Mouse (Mus musculus): ENCODE measurements at regions not wholly inside any gene's neighbourhood (a gene's known extent, or its start where the extent isn't known, plus 50 kb on each side); places are given as distances from the start of the nearest gene placed in this dataset.

DNA sequence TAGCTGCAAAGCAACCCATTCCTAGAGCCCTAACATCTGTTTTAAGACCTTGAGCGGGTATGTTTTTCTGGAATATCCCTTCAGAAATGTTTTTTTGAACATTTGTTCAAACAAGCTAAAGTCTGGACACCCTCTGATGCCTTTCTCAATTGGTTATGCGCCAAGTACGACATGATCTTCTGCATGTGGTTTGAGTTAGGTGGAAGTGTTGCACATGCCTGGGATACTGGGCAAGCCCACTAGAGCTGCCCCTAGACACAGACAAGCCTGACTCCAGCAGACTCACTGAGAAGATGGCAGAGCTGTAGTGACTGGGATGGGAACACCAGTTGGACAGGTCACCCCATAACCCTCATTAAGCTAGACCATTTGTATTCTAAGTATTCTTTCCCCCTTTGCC lies 153.2 kb upstream of the Cypt2 start:
- no peak for DNase-seq (ENCODE audit: low spot score)

GRCm38 (mm10) chrX:105366284-105366683 lies 133.3 kb upstream of the Cypt2 start:
- DNase-seq (ENCODE audit: low spot score): no peak

DNA sequence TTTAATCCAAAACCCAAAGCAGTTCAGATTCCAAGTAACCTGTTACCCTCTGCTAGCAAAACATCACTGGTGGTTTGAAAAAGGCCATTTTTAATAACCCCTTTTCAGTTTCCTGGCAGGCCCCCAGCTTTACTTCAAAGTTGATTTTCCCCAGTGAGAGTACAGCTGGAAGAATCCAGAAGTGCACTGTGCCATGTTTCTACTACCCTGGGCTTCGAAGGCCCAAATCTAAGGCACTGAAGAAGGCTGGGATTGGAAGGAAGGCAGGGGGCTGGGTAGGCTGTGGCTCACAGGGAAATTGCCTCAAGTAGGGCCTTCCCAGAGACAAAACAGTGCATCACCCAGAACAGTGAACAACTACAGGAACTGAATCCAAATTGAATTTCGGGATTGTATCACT lies 131.6 kb upstream of the Cypt2 start:
- no peak for DNase-seq (ENCODE audit: low spot score)

GRCm38 (mm10) chrX:105390506-105390905 lies 109.1 kb upstream of the Cypt2 start:
- DNase-seq (ENCODE audit: low spot score): no peak

DNA sequence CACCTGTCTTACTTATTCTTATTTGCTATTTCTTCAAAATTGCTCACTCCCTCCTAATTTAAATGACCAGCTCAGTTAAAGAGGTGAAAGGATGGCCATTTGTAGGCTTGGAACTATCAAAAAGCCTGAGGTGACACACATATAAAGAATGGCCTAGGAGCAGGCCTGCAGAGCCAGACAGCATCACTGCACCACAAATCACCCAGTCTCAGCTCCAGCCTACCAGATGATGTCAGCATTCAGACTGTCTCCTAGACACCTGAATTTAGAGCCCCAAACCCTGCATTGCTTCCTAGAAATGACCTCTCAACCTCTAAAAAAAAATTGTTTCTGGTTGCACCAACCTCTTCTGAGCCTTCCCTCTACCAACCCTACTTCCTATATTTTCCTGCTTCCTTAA lies 108.5 kb upstream of the Cypt2 start:
- DNase-seq (ENCODE audit: low spot score): no peak

DNA sequence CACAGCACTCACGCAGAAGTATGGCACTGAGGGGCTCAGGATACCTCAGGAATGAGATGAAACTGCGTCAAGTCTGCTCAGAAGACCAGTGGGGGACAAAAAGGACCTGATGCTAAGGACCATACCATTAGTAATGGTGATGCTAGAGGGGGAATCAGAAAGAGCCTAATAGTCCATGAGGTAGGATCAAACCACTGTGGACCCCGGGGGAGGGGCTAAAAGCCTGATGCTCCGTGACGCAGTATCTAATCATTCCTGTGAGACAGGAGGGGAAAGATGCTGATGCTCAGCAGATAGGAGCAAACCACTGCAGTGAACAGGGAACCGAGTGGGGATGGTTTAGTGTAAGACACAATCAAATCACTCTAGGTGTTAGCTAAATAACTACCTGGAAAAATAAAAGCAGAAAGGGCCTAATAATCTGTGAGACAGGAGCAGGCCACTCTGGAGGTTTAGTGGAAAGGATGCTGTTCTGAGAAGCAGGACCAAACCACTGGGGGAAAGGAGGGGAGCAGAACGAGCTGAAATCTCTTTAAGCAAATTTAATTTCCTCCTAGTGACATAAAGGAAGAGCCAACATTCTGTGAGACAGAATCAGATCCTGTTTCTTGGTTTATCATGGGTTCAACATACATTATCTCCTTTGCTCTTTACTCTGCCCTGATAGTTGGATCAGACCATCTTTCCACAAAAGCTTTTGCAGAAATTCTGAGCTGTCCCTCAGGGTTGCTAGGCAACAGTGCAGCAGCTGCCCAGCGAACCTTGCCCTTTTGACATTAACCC lies 107.7 kb upstream of the Cypt2 start:
- no peak for DNase-seq (ENCODE audit: low spot score)

DNA sequence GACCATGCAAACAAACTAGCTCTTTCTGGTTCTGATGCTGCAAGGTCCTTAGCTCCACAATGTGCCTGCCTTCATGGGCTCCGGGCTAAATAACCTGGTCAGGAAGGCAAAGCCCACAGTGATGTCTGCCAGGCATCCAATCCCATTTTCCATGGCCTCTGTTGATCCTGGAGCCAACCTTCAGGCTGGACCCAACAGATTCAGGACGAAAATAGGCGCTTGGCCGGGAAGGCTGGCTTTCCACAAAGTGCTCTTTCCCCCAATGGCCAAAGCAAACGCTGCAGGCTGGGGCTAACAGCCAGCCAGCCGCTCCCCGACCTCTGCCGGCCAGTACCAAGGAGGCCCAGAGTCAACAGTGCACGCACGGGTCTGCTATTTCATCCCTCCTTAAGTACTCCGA lies 106.3 kb upstream of the Cypt2 start:
- no peak for DNase-seq (ENCODE audit: low spot score)

GRCm38 (mm10) chrX:105413351-105413750 lies 86.2 kb upstream of the Cypt2 start:
- DNase-seq (ENCODE audit: low spot score): no peak

DNA sequence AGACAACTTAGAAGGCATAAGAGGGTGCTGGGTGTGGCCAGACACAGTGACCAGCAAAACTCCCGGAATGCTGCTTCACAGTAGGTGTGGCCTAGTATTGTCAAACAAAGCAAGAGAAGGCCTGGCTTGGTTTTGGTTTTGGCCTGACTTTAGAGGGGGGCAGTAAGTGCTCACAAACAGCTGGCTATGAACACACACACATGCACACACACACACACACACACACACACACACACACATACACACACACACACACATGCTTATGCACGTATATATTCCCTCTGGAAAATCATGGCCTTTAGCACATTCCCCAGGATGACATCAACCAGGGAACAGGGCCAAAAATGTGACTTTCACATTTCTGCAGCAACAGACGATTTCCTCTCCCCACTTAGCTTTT lies 78.6 kb upstream of the Cypt2 start:
- DNase-seq (ENCODE audit: low spot score): peak; percentile 10

Small RNAs in the stretch of these regions (microRNA-seq; reads per million reads assigned to microRNA genes)
- gene Mir325: 2.0 reads per million
